Mouse (Mus musculus) Patski (cell line): ENCODE measurements at regions not wholly inside any gene's neighbourhood (a gene's known extent, or its start where the extent isn't known, plus 50 kb on each side); places are given as distances from the start of the nearest gene placed in this dataset.
"Not testable (repeated sequence)": the region's sequence is repeated elsewhere in the genome, so short reads cannot be mapped to it uniquely, and the experiment has no call there.

Experiments used
- ATAC-seq: fragments of 100-300 bp; one replicate; pipeline ENCODE4 v1.8.0; 2021
- CTCF ChIA-PET: fragments of 350-600 bp; sonication (Branson Sonifier 250); formaldehyde crosslinking; loops from one replicate; lab custom pipeline; 2022; ENCODE audit warnings: inconsistent platforms; lab: Charles Lee
- POLR2A ChIA-PET: fragments of 350-600 bp; sonication (Branson Sonifier 250); formaldehyde crosslinking; loops from one replicate; lab custom pipeline; 2022; ENCODE audit warnings: antibody characterized with exemption, inconsistent platforms; lab: Charles Lee
- DNase-seq: peaks from one replicate; pipeline ENCODE4 v3.0.0-alpha.2; 2011; ENCODE audit warnings: low read depth, low spot score
- H3K27me3 ChIP-seq: fragments of 371-371 bp; one replicate; pipeline ENCODE4 v1.5.1; 2021
- CTCF ChIP-seq: fragments of 100-300 bp; IDR thresholded peaks from one replicate; pipeline ENCODE4 v1.5.1; 2021
- in situ Hi-C: fragments of 300-500 bp; cut with MboI; formaldehyde crosslinking; loops from 3 replicates; pipeline ENCODE4 v1.11.1; 2018; ENCODE audit warnings: low pct_unique_long_range_greater_than_20kb, mixed read lengths

- H3K27me3 ChIP-seq = no peaks in the 10 kb centered on the region
- DNase-seq = no peak
- ATAC-seq = no peak
- CTCF ChIA-PET = no interaction called here
- no peak for TF ChIP-seq CTCF
- in situ Hi-C loops = no loop called here
- POLR2A ChIA-PET = no interaction called here
Measured at GRCm38 (mm10) chr1:145139267-145139651, 364.0 kb upstream of the Rgs18 start.

GRCm38 (mm10) chr1:145138452-145139266, 363.4 kb upstream of the Rgs18 start:
- in situ Hi-C loops = no loop called here
- no peak for TF ChIP-seq CTCF
- ATAC-seq (no peak), DNase-seq (no peak)
- CTCF ChIA-PET = no interaction called here
- POLR2A ChIA-PET = no interaction called here
- no peaks in the 10 kb centered on the region for H3K27me3 ChIP-seq

- ATAC-seq = no peak
Measured at GRCm38 (mm10) chr1:145131020-145131419, 355.8 kb upstream of the Rgs18 start.

GRCm38 (mm10) chr1:145113171-145113570, 337.9 kb upstream of the Rgs18 start:
- CTCF ChIA-PET = no interaction called here
- ATAC-seq = no peak
- H3K27me3 ChIP-seq = no peaks in the 10 kb centered on the region
- DNase-seq = no peak
- POLR2A ChIA-PET = no interaction called here
- in situ Hi-C loops = no loop called here
- TF ChIP-seq CTCF = no peak

More at GRCm38 (mm10) chr1:145131020-145131419, 355.8 kb upstream of the Rgs18 start:
- in situ Hi-C loops = no loop called here
- ChIA-PET CTCF (no interaction called here), POLR2A (no interaction called here)
- H3K27me3 ChIP-seq = no peaks in the 10 kb centered on the region
- no peak for DNase-seq
- TF ChIP-seq CTCF = no peak

GRCm38 (mm10) chr1:145106771-145107170, 331.5 kb upstream of the Rgs18 start:
- POLR2A ChIA-PET, H3K27me3 ChIP-seq, CTCF ChIA-PET, ATAC-seq, in situ Hi-C loops, DNase-seq: not testable (repeated sequence)

- ATAC-seq = no peak
- no peaks in the 10 kb centered on the region for H3K27me3 ChIP-seq
- TF ChIP-seq CTCF = no peak
- POLR2A ChIA-PET = no interaction called here
- CTCF ChIA-PET = no interaction called here
- DNase-seq = no peak
- in situ Hi-C loops = no loop called here
Measured at GRCm38 (mm10) chr1:145065255-145065854, 290.1 kb upstream of the Rgs18 start.

GRCm38 (mm10) chr1:145064384-145064783, 289.1 kb upstream of the Rgs18 start:
- POLR2A ChIA-PET = no interaction called here
- no peaks in the 10 kb centered on the region for H3K27me3 ChIP-seq
- DNase-seq (no peak), ATAC-seq (no peak)
- in situ Hi-C loops = no loop called here
- CTCF ChIA-PET = no interaction called here
- TF ChIP-seq CTCF = no peak

GRCm38 (mm10) chr1:145015623-145016022, 240.4 kb upstream of the Rgs18 start:
- no peak for DNase-seq
- in situ Hi-C loops = no loop called here
- ChIA-PET CTCF (no interaction called here), POLR2A (no interaction called here)
- no peak for TF ChIP-seq CTCF
- ATAC-seq = no peak
- no peaks in the 10 kb centered on the region for H3K27me3 ChIP-seq

- DNase-seq = no peak
- ChIA-PET CTCF (no interaction called here), POLR2A (no interaction called here)
- in situ Hi-C loops = no loop called here
- no peak for TF ChIP-seq CTCF
- ATAC-seq = no peak
- no peaks in the 10 kb centered on the region for H3K27me3 ChIP-seq
Measured at GRCm38 (mm10) chr1:145010833-145011232, 235.6 kb upstream of the Rgs18 start.

- in situ Hi-C loops = no loop called here
- ATAC-seq = no peak
- DNase-seq = no peak
- POLR2A ChIA-PET = no interaction called here
- no peak for TF ChIP-seq CTCF
- no peaks in the 10 kb centered on the region for H3K27me3 ChIP-seq
- CTCF ChIA-PET = no interaction called here
Measured at GRCm38 (mm10) chr1:144978167-144978566, 202.9 kb upstream of the Rgs18 start.

GRCm38 (mm10) chr1:144965736-144966135, 190.5 kb upstream of the Rgs18 start:
- ChIA-PET CTCF (no interaction called here), POLR2A (no interaction called here)
- in situ Hi-C loops = no loop called here
- H3K27me3 ChIP-seq = no peaks in the 10 kb centered on the region
- TF ChIP-seq CTCF = no peak
- no peak for DNase-seq
- ATAC-seq = no peak
